Mouse (Mus musculus) layer of hippocampus, postnatal 36 days (tissue): ENCODE data around the gene Tubd1. TPM values are rescaled to one million over a fixed set of nuclear protein-coding genes. Genes with fewer than 3 reads are reported as not detected.

ENCODE experiments used
- DNase-seq, 2 experiments: peaks; one replicate each; pipeline ENCODE4 v3.0.0; 2022
- total RNA-seq, 2 experiments: library from RNA; stranded (reverse); gene quantifications; 2 replicates each; pipeline ENCODE4 v1.2.3; 2021

Tubd1 gene
- total RNA-seq, 2 experiments from 2014 or later, result 7.0 to 8.8 TPM

- no peak for DNase-seq
Observed at GRCm38 (mm10) chr11:86568425-86568824, 23.6 kb downstream of the Tubd1 start.

- DNase-seq, result no peak
Observed at GRCm38 (mm10) chr11:86570261-86570746, 25.5 kb downstream of the Tubd1 start.

GRCm38 (mm10) chr11:86571047-86571855 lies 26.5 kb downstream of the Tubd1 start:
- peak in 1 of 2 experiments; percentile 31 for DNase-seq

- no peak for DNase-seq
Observed at GRCm38 (mm10) chr11:86571871-86572270, 27.1 kb downstream of the Tubd1 start.

- no peak for DNase-seq
Observed at GRCm38 (mm10) chr11:86572623-86573022, 27.8 kb downstream of the Tubd1 start.

- DNase-seq, result no peak
Observed at GRCm38 (mm10) chr11:86573646-86574231, 28.9 kb downstream of the Tubd1 start.

- no peak for DNase-seq
Observed at GRCm38 (mm10) chr11:86574408-86574807, 29.6 kb downstream of the Tubd1 start.

- no peak for DNase-seq
Observed at GRCm38 (mm10) chr11:86575632-86576378, 31.0 kb downstream of the Tubd1 start.

GRCm38 (mm10) chr11:86577231-86577630 lies 32.4 kb downstream of the Tubd1 start:
- no peak for DNase-seq

- DNase-seq, result no peak
Observed at GRCm38 (mm10) chr11:86578106-86578808, 33.5 kb downstream of the Tubd1 start.

- no peak for DNase-seq
Observed at GRCm38 (mm10) chr11:86578809-86579730, 34.3 kb downstream of the Tubd1 start.

- DNase-seq, result no peak
Observed at GRCm38 (mm10) chr11:86579731-86580318, 35.0 kb downstream of the Tubd1 start.

GRCm38 (mm10) chr11:86580319-86581113 lies 35.7 kb downstream of the Tubd1 start:
- no peak for DNase-seq

GRCm38 (mm10) chr11:86581250-86581753 lies 36.5 kb downstream of the Tubd1 start:
- DNase-seq, result no peak

GRCm38 (mm10) chr11:86581943-86582542 lies 37.3 kb downstream of the Tubd1 start:
- DNase-seq, result no peak

- DNase-seq, result no peak
Observed at GRCm38 (mm10) chr11:86582543-86583260, 37.9 kb downstream of the Tubd1 start.

GRCm38 (mm10) chr11:86583313-86583825 lies 38.6 kb downstream of the Tubd1 start:
- DNase-seq, result no peak
